Comparison of ENCODE assay signal across 8 mouse cellular contexts in the genomic region with DNA sequence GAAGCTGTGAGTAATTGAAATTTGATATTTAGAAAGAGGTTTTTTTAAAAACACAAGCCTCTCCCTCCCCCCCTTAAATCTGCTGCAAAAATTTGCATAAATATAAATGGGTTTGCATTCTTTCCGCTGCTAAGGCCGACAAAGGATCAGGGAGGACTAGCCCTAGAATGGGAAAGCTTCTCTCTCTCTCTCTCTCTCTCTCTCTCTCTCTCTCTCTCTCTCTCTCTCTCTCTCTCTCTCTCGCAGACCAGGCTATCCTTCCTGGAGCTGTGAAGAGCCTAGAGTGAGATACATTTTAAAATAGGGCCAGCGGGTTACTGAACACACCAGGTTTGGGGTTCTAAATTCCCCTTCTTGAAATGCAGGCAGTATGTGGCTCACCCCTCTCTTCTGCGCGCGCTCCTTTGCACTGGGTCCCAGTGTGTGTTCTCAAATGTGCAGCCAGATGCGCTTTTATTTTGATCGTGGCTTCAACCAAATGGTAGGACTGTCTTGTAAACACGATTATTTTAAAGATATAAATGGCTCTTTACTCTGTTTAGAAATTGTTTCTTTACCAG.
DNase-seq lines count a peak whose midpoint lies in the region; ATAC-seq and TF ChIP-seq lines count a peak whose summit lies in the region.

No protein-coding gene starts in this region.

- H3K79me2 ChIP-seq in heart, adult 2 months (replicated peaks; ENCODE audit: control insufficient read depth, insufficient read depth, low read length), result no peaks in the 10 kb centered on the region; the same call in 1 of the 2 replicates

- H3K4me3 ChIP-seq in heart, adult 2 months, result peak overlapping the region; percentile 76
- peak overlapping the region; percentile 74 for H3K4me3 ChIP-seq in liver, embryonic 13.5 days (replicated peaks)
- H3K4me3 ChIP-seq in neural tube, embryonic 12.5 days, result peak overlapping the region; percentile 54

- TF ChIP-seq CTCF in heart, adult 2 months (IDR thresholded peaks at IDR 0.05), result no peak

- peak overlapping the region; percentile 79 for H3K4me2 ChIP-seq in liver, embryonic 13.5 days
- peak overlapping the region; percentile 69 for H3K4me2 ChIP-seq in neural tube, embryonic 12.5 days (replicated peaks)

- intact Hi-C loops in heart, adult 2 months (cut with DNase I), result loop anchor here (5.0 to 10.0 kb wide), 4 partner anchors 38 to 534 kb away; partner anchors contain the start of genes Adsl and Rps19bp1

- peaks cover 11% of the 10 kb centered on the region for H3K36me3 ChIP-seq in heart, adult 2 months (ENCODE audit: control insufficient read depth, insufficient read depth, low read length)
- no peaks in the 10 kb centered on the region for H3K36me3 ChIP-seq in liver, embryonic 13.5 days
- no peaks in the 10 kb centered on the region for H3K36me3 ChIP-seq in neural tube, embryonic 12.5 days

- WGBS in heart, adult 2 months, result under 1% methylated on average over 10 of the region's 10 CpGs
- under 1% methylated on average over 10 of the region's 10 CpGs for WGBS in liver, embryonic 13.5 days (ENCODE audit: insufficient replicate concordance)
- under 1% methylated on average over 10 of the region's 10 CpGs for WGBS in neural tube, embryonic 12.5 days

- TF ChIP-seq POLR2A in heart, adult 2 months (IDR thresholded peaks at IDR 0.05; ENCODE audit: insufficient read depth, low read depth, low read length), result no peak

- H3K9me3 ChIP-seq in liver, embryonic 13.5 days (replicated peaks), result no peaks in the 10 kb centered on the region
- H3K9me3 ChIP-seq in neural tube, embryonic 12.5 days, result no peaks in the 10 kb centered on the region

- TF ChIP-seq EP300 in heart, adult 2 months (IDR thresholded peaks at IDR 0.05; ENCODE audit: insufficient read depth, low read depth, low read length), result no peak

- H3K4me1 ChIP-seq in heart, adult 2 months (ENCODE audit: control insufficient read depth, insufficient read depth, low read length), result peaks cover 6% of the 10 kb centered on the region
- H3K4me1 ChIP-seq in liver, embryonic 13.5 days (replicated peaks), result peaks cover 45% of the 10 kb centered on the region
- peaks cover 25% of the 10 kb centered on the region for H3K4me1 ChIP-seq in neural tube, embryonic 12.5 days

- peak; percentile 57 for ATAC-seq in liver, embryonic 13.5 days (ENCODE audit: low read depth)
- ATAC-seq in neural tube, embryonic 12.5 days (ENCODE audit: low FRiP score, low read depth), result peak; percentile 74

- peak; percentile 16 for DNase-seq in ovary, adult 18-20 months (ENCODE audit: low spot score)
- no peak for DNase-seq in ovary, postnatal 14 days (ENCODE audit: low spot score)
- peak; percentile 56 to 64 for DNase-seq in cerebellum, postnatal 14 days
- peak; percentile 52 to 55 for DNase-seq in heart, adult 2 months
- DNase-seq in kidney, adult 8-10 months, result peak; percentile 22 to 36
- peak; percentile 65 for DNase-seq in liver, embryonic 13.5 days
- DNase-seq in thymus, postnatal 14 days, result peak; percentile 75

- no peaks in the 10 kb centered on the region for H3K27me3 ChIP-seq in heart, adult 2 months (ENCODE audit: control insufficient read depth, insufficient read depth, low read length)
- no peaks in the 10 kb centered on the region for H3K27me3 ChIP-seq in liver, embryonic 13.5 days
- H3K27me3 ChIP-seq in neural tube, embryonic 12.5 days (replicated peaks), result no peaks in the 10 kb centered on the region

- peak overlapping the region; percentile 83 for H3K9ac ChIP-seq in heart, adult 2 months (ENCODE audit: low read depth, low read length)
- peak overlapping the region; percentile 87 for H3K9ac ChIP-seq in liver, embryonic 13.5 days
- peak overlapping the region; percentile 75 for H3K9ac ChIP-seq in neural tube, embryonic 12.5 days

- H3K27ac ChIP-seq in heart, adult 2 months, result peak overlapping the region; percentile 88
- H3K27ac ChIP-seq in liver, embryonic 13.5 days, result peak overlapping the region; percentile 95
- H3K27ac ChIP-seq in neural tube, embryonic 12.5 days, result peak overlapping the region; percentile 57; the same call in 1 of the 2 replicates
